Mouse (Mus musculus) forebrain, embryonic 15.5 days (tissue): ENCODE results near the gene Slc38a10. TPM values are rescaled to one million over a fixed set of nuclear protein-coding genes. Genes with fewer than 3 reads are reported as not detected.

Experiments used
- ATAC-seq: fragments of 200-750 bp; cut with Nextera tagmentation; replicated peaks from 2 replicates; pipeline ENCODE4 v1.8.0; 2017; ENCODE audit warnings: mild to moderate bottlenecking, moderate TSS enrichment, moderate library complexity
- H3K27ac ChIP-seq: fragments of 300-500 bp; sonication (generic); replicated peaks from 2 replicates; pipeline ENCODE4 v1.5.1; 2015; ENCODE audit warnings: mild to moderate bottlenecking, inconsistent platforms
- H3K27me3 ChIP-seq: fragments of 300-500 bp; sonication (generic); 2 replicates; pipeline ENCODE4 v1.6.1; 2015; ENCODE audit warnings: inconsistent platforms
- H3K36me3 ChIP-seq: fragments of 300-500 bp; sonication (generic); 2 replicates; pipeline ENCODE4 v1.6.1; 2015; ENCODE audit warnings: mild to moderate bottlenecking, inconsistent platforms
- H3K4me1 ChIP-seq: fragments of 300-500 bp; sonication (generic); 2 replicates; pipeline ENCODE4 v1.6.1; 2015; ENCODE audit warnings: inconsistent platforms
- H3K4me2 ChIP-seq: fragments of 300-500 bp; sonication (generic); replicated peaks from 2 replicates; pipeline ENCODE4 v1.6.1; 2015; ENCODE audit warnings: mild to moderate bottlenecking, inconsistent platforms
- H3K4me3 ChIP-seq: fragments of 300-500 bp; sonication (generic); 2 replicates; pipeline ENCODE4 v1.5.1; 2015; ENCODE audit warnings: mild to moderate bottlenecking, inconsistent platforms
- H3K9ac ChIP-seq: fragments of 300-500 bp; sonication (generic); replicated peaks from 2 replicates; pipeline ENCODE4 v1.6.1; 2015; ENCODE audit warnings: mild to moderate bottlenecking, inconsistent platforms
- H3K9me3 ChIP-seq: fragments of 300-500 bp; sonication (generic); 2 replicates; pipeline ENCODE4 v1.6.1; 2016; ENCODE audit warnings: inconsistent platforms
- WGBS: fragments of 180-500 bp; shearing (Covaris S2); methylation state at CpG from one replicate; pipeline ENCODE4 v1.1.7; 2015; ENCODE audit warnings: mixed read lengths; 5-methylcytosine and 5-hydroxymethylcytosine counted together
- polyA plus RNA-seq: library from polyadenylated mRNA; unstranded; fragments of >200 nt; fragmentation: Nextera tagmentation; extraction: Ambion mirVana; gene quantifications from 2 replicates; pipeline ENCODE4 v1.2.1, GENCODE M21; 2015

The Slc38a10 gene
- polyA plus RNA-seq, 1 experiment from 2014 or later: 98.9 TPM

GRCm38 (mm10) chr11:120150440-120151112 lies 570 bp downstream of the Slc38a10 start:
- Histone ChIP-seq H3K27ac (peak overlapping the region; percentile 82), H3K4me1 (peaks cover 16% of the 10 kb centered on the region), H3K36me3 (no peaks in the 10 kb centered on the region), H3K4me2 (peak overlapping the region; percentile 56), H3K27me3 (no peaks in the 10 kb centered on the region), H3K9me3 (no peaks in the 10 kb centered on the region), H3K9ac (peak overlapping the region; percentile 75), H3K4me3 (peak overlapping the region; percentile 86)
- WGBS: under 1% methylated on average over 44 of the region's 44 CpGs
- peak; percentile 57 for ATAC-seq

DNA sequence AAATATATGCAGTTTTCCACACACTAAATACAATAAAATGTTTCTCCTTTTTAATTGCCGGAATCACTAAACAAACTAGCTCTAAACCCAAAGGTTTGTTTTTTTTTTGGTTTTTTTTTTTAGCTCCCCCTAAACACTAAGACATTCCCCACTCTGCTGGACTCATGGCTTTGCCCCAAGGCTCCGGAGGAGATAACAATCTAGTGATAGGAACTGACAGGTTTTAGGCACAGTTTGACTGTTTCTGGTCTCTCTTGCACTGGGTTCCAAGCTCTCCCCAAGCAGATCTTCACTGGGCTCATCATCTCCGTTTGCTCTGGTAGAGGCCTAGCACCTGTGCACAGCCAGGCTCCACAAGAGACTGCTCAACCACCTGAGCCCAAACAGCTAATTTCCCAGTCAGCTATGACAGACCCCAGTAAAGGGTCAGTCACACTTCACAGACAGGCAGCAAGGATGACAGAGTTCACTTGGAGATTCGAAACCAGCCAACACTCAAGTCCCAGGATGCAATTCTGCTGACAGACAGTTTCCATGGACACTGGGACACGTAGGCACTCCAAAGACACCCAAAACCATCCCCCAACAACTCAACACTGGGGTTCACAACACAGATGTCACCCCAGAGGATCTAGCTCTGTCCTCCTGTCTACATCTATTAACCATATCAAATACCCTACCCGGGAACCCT lies 1.5 kb downstream of the Slc38a10 start:
- H3K27ac ChIP-seq: peak overlapping the region; percentile 82; the same call in 1 of the 2 replicates
- 49% methylated on average over 6 of the region's 6 CpGs for WGBS
- peaks cover 16% of the 10 kb centered on the region for H3K4me1 ChIP-seq
- H3K4me3 ChIP-seq: peak overlapping the region; percentile 86
- ATAC-seq: no peak
- peak overlapping the region; percentile 56 for H3K4me2 ChIP-seq
- peak overlapping the region; percentile 75 for H3K9ac ChIP-seq
- no peaks in the 10 kb centered on the region for H3K36me3 ChIP-seq
- H3K9me3 ChIP-seq: no peaks in the 10 kb centered on the region
- no peaks in the 10 kb centered on the region for H3K27me3 ChIP-seq

DNA sequence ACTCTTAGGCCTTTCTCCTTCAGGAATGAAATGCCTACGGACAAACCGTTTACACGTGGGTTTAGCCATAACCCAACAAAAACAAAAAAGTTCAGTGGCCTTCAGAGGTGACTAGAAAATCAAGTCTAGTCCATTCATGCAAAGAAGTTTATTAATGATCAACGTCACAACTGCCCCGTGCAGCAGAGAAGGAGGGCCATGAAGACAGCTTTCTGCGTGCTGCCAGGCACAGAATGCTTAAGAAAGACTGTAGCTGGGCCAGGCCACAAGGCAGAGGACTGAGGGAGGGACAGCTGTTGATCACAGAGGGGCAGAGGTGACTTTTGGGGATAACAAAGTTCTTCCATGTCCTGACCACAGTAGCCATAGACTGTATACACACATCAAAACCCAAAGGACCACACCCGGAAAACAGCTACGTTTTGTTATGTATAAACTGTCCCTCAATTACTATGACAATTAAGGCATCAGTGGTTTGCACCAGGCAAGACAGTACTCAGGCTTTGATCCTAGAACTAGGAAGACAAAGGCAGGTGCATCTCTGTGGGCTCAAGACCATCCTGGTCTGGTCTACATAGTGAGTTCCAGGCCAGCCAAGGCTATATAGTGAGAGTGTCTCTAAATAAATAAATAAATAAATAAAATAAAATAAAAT lies 2.8 kb downstream of the Slc38a10 start:
- Histone ChIP-seq H3K27ac (no peak overlapping the region), H3K36me3 (no peaks in the 10 kb centered on the region), H3K9ac (no peak overlapping the region), H3K9me3 (no peaks in the 10 kb centered on the region), H3K4me1 (peaks cover 22% of the 10 kb centered on the region), H3K4me2 (no peak overlapping the region), H3K27me3 (no peaks in the 10 kb centered on the region), H3K4me3 (no peak overlapping the region)
- 91% methylated on average over 8 of the region's 8 CpGs for WGBS
- no peak for ATAC-seq

DNA sequence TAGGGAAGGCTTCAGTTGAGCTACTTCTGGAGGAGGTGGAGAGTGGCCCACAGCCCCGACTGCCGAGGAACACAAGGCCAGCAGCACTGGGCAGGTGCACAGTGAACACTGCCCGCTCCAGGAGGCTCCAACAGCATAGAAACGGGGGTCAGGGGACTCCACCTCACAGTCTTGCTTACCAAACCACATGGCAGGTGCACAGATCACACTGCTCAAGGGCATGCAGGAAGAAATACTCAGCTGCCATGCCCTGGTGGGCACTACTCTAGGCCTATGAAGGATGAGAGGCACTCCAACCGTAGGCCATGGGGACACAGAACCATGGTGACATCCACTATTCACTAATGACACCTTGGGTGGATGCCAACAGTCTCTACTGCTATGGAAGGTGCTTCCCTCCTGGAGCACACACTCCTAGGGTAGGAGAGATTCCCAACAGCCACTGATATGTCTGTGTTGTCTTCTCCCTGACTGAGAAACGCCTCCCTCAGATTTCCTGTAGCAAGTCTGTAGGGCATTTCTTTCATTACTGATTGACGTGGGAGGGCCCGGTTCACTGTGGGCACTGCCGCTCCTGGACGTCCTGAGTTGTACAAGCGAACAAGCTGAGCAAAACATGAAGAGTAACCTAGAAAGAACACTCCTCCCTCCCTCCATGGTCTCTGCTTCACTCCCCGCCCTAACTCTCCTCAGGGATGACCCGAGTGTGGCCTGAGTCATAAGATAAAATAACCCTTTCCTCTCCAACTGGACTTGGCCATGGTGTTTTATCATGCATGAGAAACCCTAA lies 7.2 kb downstream of the Slc38a10 start:
- H3K9ac ChIP-seq: no peak overlapping the region
- ATAC-seq: no peak
- no peaks in the 10 kb centered on the region for H3K27me3 ChIP-seq

DNA sequence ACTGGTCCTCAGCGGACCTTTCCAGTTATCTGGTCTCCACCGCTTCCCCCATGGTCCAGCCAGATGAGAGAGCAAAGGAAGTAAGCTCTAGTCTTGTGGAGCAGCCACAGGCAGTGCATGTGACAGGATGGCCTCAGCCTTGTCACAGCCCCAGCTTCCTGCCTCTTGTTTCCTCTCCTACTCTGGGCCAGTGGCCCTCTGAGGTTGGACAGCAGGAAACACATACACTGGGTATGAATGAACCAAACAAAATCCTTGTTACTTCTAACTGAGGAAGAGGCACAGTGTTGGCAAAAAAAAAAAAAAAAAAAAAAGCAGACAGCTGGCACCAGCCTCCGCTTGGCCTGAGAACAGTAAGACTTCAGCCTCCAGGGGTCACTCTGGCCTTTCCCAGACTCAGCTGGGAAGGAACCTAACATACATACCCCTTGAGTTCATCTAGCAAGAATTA lies 8.5 kb downstream of the Slc38a10 start:
- 73% methylated on average over 3 of the region's 3 CpGs for WGBS
- H3K4me2 ChIP-seq: no peak overlapping the region
- H3K9me3 ChIP-seq: no peaks in the 10 kb centered on the region
- H3K4me1 ChIP-seq: peaks cover 10% of the 10 kb centered on the region; the same call in 1 of the 2 replicates
- no peaks in the 10 kb centered on the region for H3K27me3 ChIP-seq
- no peak overlapping the region for H3K9ac ChIP-seq
- ATAC-seq: no peak
- H3K4me3 ChIP-seq: no peak overlapping the region
- H3K27ac ChIP-seq: no peak overlapping the region
- no peaks in the 10 kb centered on the region for H3K36me3 ChIP-seq

More for the DNA sequence above, 7.2 kb downstream of the Slc38a10 start:
- Histone ChIP-seq H3K9me3 (no peaks in the 10 kb centered on the region), H3K27ac (no peak overlapping the region), H3K4me3 (no peak overlapping the region), H3K4me2 (no peak overlapping the region), H3K36me3 (no peaks in the 10 kb centered on the region), H3K4me1 (peaks cover 6% of the 10 kb centered on the region)
- WGBS: 80% methylated on average over 13 of the region's 13 CpGs

DNA sequence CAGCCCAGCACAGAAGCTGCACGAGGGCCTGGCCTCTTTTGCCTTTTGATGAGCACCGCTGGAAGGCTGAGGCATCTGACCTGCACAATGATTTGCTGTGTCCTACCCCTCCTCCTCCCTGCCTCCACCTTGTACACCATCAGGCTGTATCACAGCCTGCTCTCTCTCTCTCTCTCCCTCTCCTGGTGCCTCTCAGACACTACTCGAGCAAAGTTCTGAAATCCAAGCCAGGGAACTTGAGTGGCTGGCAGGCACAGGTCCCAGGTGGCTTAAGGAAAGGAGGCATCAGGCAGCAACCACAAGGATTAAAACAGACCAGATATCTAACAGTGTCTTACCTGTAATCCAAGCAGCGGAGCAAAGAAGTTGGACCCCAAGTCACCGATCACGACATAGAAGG lies 10.9 kb downstream of the Slc38a10 start:
- Histone ChIP-seq H3K9ac (no peak overlapping the region), H3K36me3 (peaks cover 2% of the 10 kb centered on the region; the same call in 1 of the 2 replicates), H3K9me3 (no peaks in the 10 kb centered on the region), H3K27me3 (no peaks in the 10 kb centered on the region), H3K4me2 (no peak overlapping the region), H3K4me3 (no peak overlapping the region), H3K4me1 (peaks cover 25% of the 10 kb centered on the region), H3K27ac (no peak overlapping the region)
- WGBS: 72% methylated on average over 6 of the region's 6 CpGs
- no peak for ATAC-seq

DNA sequence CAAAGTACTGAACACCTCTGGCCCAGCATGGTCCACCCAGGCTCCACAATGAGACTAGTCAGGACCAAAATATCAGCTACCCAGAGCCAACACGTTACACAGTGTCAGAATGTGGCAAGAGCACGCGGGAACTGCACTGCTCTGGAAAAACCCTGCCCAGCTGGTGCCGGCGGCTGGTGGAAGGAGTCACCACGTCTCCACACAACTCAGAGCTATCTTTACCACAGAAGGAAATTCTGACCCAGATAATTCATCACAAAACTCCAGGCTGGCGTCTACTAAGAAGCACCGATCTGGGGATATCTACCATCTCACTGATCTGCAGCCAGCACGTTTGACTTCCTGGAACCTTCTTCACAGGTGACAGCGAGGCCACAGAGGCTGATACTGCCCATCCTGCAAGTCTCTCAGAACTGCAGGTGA lies 11.8 kb downstream of the Slc38a10 start:
- no peaks in the 10 kb centered on the region for H3K9me3 ChIP-seq
- 93% methylated on average over 10 of the region's 10 CpGs for WGBS
- H3K27me3 ChIP-seq: no peaks in the 10 kb centered on the region
- H3K36me3 ChIP-seq: peaks cover 8% of the 10 kb centered on the region
- H3K27ac ChIP-seq: no peak overlapping the region
- no peak overlapping the region for H3K4me3 ChIP-seq
- ATAC-seq: no peak
- H3K9ac ChIP-seq: no peak overlapping the region
- H3K4me2 ChIP-seq: no peak overlapping the region
- H3K4me1 ChIP-seq: peaks cover 25% of the 10 kb centered on the region

DNA sequence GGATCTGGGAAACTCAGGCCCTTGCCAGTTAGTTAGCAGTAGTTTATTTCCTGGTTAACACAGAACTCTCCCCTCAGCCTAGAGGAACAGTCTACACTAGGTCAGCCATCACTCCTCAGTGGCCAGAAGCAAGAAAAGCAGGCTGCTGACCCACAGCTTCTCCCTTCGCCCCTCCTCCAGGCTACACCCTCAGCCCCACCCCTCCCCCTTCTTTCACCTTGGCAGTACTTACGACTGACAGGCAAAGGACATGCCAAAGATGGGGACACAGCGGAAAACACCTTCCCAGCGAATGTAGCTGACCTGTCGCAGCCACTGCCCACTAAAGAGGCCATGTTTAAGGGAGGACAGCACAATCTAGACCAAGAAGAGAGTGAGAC lies 13.5 kb downstream of the Slc38a10 start:
- peaks cover 20% of the 10 kb centered on the region for H3K4me1 ChIP-seq
- H3K9ac ChIP-seq: no peak overlapping the region
- H3K9me3 ChIP-seq: no peaks in the 10 kb centered on the region
- H3K4me2 ChIP-seq: no peak overlapping the region
- H3K27me3 ChIP-seq: no peaks in the 10 kb centered on the region
- no peak overlapping the region for H3K4me3 ChIP-seq
- H3K27ac ChIP-seq: no peak overlapping the region
- peaks cover 19% of the 10 kb centered on the region for H3K36me3 ChIP-seq
- no peak for ATAC-seq
- WGBS: 56% methylated on average over 5 of the region's 5 CpGs

DNA sequence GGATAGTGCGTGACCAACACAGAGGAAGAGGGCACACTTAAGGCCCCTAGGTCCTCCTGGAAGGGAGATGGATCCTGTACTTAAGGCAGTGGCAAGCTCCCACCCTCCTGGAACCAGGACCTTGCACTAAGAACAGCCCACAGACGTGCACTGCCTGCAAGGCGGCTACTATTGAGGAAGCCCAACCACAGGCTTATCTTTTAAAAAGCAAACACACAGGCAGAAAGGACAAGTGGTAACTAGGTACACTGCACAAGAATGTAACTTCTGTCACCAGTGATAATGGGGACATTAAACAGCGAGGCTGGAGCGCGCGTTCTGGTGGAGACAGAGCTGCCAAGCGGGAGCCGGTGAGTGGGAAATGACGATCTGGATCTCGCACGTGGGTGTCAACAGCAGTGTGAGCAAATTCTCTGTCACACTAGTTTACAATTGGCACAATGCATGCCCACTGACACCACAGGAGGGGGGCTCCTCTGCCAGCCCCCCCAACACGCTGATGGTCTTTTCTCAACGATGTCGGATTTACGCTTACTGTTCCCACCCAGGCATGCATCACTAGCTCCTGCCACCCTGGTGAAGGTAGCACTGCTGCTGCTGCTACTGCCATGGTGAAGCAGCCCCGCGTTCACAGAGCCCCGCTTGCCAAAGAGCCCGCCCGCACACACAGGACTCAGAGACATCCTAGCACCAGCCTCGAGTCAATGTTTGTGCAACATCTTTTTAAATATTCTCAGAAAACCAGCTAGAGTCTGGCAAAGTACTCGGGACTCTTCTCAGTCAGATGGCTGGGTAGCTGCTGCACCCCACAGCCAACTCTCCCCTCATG lies 14.1 kb downstream of the Slc38a10 start:
- WGBS: 55% methylated on average over 23 of the region's 23 CpGs
- Histone ChIP-seq H3K27ac (no peak overlapping the region), H3K9me3 (no peaks in the 10 kb centered on the region), H3K4me2 (no peak overlapping the region), H3K4me3 (no peak overlapping the region), H3K27me3 (no peaks in the 10 kb centered on the region), H3K36me3 (peaks cover 21% of the 10 kb centered on the region), H3K9ac (no peak overlapping the region), H3K4me1 (peaks cover 20% of the 10 kb centered on the region)
- 0 out of 2 replicates have a peak, but pooled peaks have one; percentile 46 for ATAC-seq

GRCm38 (mm10) chr11:120136195-120136594 lies 15.0 kb downstream of the Slc38a10 start:
- Histone ChIP-seq H3K27ac (no peak overlapping the region), H3K4me2 (no peak overlapping the region), H3K9ac (no peak overlapping the region), H3K4me1 (peaks cover 20% of the 10 kb centered on the region), H3K27me3 (no peaks in the 10 kb centered on the region), H3K9me3 (no peaks in the 10 kb centered on the region), H3K36me3 (peaks cover 21% of the 10 kb centered on the region), H3K4me3 (no peak overlapping the region)
- 82% methylated on average over 8 of the region's 8 CpGs for WGBS
- no peak for ATAC-seq

- no peak overlapping the region for H3K27ac ChIP-seq
- no peak overlapping the region for H3K4me3 ChIP-seq
- no peak for ATAC-seq
- peaks cover 20% of the 10 kb centered on the region for H3K4me1 ChIP-seq
- 95% methylated on average over 9 of the region's 9 CpGs for WGBS
- H3K9me3 ChIP-seq: no peaks in the 10 kb centered on the region
- no peaks in the 10 kb centered on the region for H3K27me3 ChIP-seq
- H3K4me2 ChIP-seq: no peak overlapping the region
- H3K9ac ChIP-seq: no peak overlapping the region
- H3K36me3 ChIP-seq: peaks cover 21% of the 10 kb centered on the region
These were observed 16.2 kb downstream of the Slc38a10 start for GRCm38 (mm10) chr11:120134847-120135530.
